Mouse (Mus musculus): Measurements from ENCODE around the gene Lgals1.

Gene Lgals1

DNA sequence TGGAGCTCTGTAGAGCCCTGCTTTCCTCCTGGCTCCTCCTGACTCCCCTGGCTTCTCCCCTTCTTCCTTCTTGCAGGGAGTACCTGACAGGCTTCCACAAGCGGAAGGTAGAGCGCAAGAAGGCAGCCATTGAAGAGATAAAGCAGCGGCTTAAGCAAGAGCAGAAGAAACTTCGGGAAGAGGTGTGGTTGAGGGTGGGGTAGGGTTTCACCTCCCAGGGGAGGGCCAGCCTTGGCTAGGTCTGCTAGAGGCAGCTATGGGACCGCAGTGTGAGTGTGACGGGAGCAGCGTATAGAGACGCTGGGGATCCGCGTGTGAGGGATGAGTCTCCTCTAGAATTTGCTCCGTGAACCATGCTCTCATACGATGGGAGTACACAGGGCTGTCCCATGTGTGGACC lies 9.9 kb downstream of the Lgals1 start:
- DNase-seq (ENCODE audit: low spot score in 2 of 2), result no peak

GRCm38 (mm10) chr15:78937311-78937710 lies 10.8 kb downstream of the Lgals1 start:
- DNase-seq (ENCODE audit: low spot score in 2 of 2), result no peak

DNA sequence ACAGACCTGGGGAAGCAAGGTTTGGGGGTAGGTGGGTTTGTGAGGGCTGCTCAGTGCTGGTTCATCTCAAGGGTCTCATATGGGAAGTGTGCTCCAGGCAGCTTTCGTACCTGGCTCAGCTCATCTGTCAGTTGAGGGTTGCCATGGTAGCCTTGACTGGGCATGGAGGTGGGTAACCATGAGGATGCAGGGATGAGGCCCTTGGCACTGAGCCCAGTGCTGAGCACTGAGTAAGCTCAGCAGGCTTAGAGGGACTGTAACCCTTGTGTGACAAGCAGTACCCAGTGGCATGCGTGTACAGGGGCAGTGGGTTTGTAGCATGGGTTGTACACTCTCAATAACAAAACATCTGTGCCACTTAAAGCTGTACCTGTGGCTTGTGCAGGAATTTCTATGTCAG lies 11.4 kb downstream of the Lgals1 start:
- no peak for DNase-seq (ENCODE audit: low spot score in 2 of 2)

GRCm38 (mm10) chr15:78940325-78940724 lies 13.8 kb downstream of the Lgals1 start:
- DNase-seq (ENCODE audit: low spot score in 2 of 2), result no peak

DNA sequence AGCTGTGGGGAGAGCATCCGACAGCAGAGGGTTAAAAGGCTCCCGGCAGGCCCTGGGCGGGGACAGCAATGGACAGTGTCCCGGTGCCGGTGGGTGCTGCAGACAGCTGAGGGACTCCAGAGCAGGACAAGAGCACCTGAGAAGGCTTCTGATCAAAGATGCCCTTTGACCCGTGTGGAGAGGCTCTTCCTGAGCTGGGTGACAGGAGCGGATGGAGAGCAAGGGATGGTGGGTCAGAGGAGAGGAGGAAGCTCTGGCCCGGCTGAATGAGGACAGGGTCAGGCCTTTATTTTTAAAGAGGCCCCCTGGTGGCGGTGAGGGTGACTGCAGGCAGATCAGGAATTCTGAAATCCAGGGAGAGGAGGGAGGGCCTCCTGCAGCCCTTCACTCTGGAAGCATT lies 16.1 kb downstream of the Lgals1 start:
- peak in 1 of 2 experiments; percentile 52 for DNase-seq (ENCODE audit: low spot score in 2 of 2)

GRCm38 (mm10) chr15:78946232-78946631 lies 19.7 kb downstream of the Lgals1 start:
- DNase-seq (ENCODE audit: low spot score in 2 of 2), result no peak

DNA sequence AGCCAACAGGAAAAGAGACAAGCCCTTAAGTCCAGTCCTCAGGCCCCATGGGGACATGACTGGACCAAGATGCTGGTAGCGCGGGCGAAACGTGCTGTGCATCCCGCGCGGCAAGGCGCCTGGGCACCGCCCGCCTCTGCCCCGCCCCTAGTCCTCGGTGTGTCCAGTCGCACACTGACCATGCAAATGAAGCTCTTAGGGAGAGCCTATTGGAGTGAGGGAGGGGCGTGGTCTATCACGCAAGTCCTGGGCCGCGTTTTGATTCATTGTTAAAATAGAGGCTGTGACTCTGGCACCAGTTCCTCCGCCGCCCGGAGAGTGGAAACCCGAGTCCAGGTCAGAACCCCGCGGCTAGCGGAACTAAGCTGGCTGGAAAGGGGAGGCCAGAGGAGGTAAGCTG lies 21.1 kb downstream of the Lgals1 start, which contains the start of gene Triobp:
Triobp (plus strand) TSS at position 68 of the 400 bp plus-strand sequence.
- peak; percentile 72 to 77 for DNase-seq (ENCODE audit: low spot score in 2 of 2)

DNA sequence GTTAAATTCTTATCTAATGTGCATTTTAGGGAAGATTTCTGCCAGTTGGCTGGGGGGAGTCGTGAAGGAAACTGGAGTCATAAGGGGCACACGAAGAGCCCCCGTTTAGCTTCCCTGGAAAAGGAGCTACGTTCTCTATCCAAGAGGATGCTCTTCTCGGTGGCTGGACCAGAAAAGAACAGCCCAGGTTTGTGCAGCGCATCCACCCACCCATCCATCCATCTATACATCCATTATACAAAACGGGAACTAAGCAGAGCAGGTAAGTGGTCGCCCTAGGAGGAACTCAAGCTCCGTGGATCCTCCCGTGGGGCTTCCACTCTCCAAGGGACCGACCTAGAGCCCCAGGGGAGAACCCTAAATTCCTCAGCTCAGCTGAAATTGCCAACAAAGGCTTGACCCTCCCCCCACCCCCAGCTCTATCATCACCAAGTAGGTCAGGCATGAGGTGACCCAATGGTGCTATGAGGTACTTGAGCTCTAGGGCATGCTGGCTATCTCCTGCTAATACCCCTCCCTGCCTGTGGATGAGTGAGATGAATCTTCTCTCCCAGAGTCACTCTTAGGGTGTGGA lies 21.7 kb downstream of the Lgals1 start:
- no peak for DNase-seq (ENCODE audit: low spot score in 2 of 2)

- DNase-seq (ENCODE audit: low spot score in 2 of 2), result no peak
These were observed 22.4 kb downstream of the Lgals1 start for GRCm38 (mm10) chr15:78948883-78949282.

- no peak for DNase-seq (ENCODE audit: low spot score in 2 of 2)
These were observed 29.1 kb downstream of the Lgals1 start for GRCm38 (mm10) chr15:78955663-78956062.

GRCm38 (mm10) chr15:78956351-78956750 lies 29.8 kb downstream of the Lgals1 start:
- no peak for DNase-seq (ENCODE audit: low spot score in 2 of 2)

- no peak for DNase-seq (ENCODE audit: low spot score in 2 of 2)
These were observed 30.5 kb downstream of the Lgals1 start for GRCm38 (mm10) chr15:78957021-78957420.

- DNase-seq (ENCODE audit: low spot score in 2 of 2), result no peak
These were observed 33.0 kb downstream of the Lgals1 start for GRCm38 (mm10) chr15:78959537-78959936.

- DNase-seq (ENCODE audit: low spot score in 2 of 2), result no peak
These were observed 33.6 kb downstream of the Lgals1 start for GRCm38 (mm10) chr15:78960088-78960487.

DNA sequence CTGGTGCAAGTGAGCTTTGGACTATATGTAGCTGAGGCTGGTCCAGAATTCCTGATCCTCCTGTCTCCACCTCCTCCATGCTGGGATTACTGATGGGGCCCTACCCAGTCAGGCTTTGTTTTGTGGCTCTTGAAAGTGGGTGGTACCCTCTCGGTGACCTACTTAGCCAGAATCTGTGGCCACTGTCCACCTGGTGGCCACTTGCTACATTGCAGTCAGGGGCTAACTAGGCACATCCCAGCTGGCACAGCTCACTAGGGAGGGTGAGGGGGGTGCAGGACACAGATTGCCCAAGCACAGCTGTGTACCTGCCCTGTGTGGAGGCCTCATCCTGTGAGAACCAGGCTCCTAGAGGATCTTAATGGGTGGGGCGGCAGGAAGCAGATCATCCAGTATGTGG lies 36.4 kb downstream of the Lgals1 start:
- DNase-seq (ENCODE audit: low spot score in 2 of 2), result peak in 1 of 2 experiments; percentile 21

GRCm38 (mm10) chr15:78971626-78972025 lies 45.1 kb downstream of the Lgals1 start:
- no peak for DNase-seq (ENCODE audit: low spot score in 2 of 2)

DNA sequence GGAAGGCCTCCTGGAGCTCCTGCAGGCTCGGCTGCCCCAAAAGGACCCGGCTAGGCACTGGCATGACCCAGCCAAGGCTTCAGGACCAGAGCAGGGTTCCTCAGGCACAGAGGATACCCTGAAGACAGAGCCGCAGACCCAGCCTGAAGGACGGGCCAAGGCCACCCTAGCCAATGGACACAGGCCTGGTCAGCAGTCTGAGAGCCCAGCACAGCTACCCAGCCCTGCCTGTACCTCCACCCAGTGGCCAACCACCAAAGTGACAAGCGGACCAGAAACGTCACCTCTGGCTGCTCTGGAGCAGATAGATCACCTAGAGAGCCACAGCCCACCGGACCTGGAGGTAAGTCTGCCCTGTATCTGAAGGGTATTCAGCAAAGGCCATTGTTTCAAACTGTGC lies 47.4 kb downstream of the Lgals1 start:
- DNase-seq (ENCODE audit: low spot score in 2 of 2), result no peak

- no peak for DNase-seq (ENCODE audit: low spot score in 2 of 2)
These were observed 51.2 kb downstream of the Lgals1 start for GRCm38 (mm10) chr15:78977676-78978159.

- peak; percentile 34 to 59 for DNase-seq (ENCODE audit: low spot score in 2 of 2)
These were observed 52.4 kb downstream of the Lgals1 start for GRCm38 (mm10) chr15:78978875-78979274.

All from spleen, postnatal 36 days (tissue).